Mouse (Mus musculus): Measurements from ENCODE around the gene Ccl9.

The Ccl9 gene

GRCm38 (mm10) chr11:83578186-83578760 lies at the start of gene Ccl9:
TSS of gene Ccl9 (minus strand) at chr11:83578636.
- DNase-seq: no peak

- DNase-seq: no peak
These were observed 45.1 kb upstream of the Ccl9 start for GRCm38 (mm10) chr11:83623586-83623985.

GRCm38 (mm10) chr11:83619037-83619436 lies 40.6 kb upstream of the Ccl9 start:
- DNase-seq: no peak

GRCm38 (mm10) chr11:83618238-83618637 lies 39.8 kb upstream of the Ccl9 start:
- no peak for DNase-seq

GRCm38 (mm10) chr11:83616586-83616985 lies 38.1 kb upstream of the Ccl9 start:
- no peak for DNase-seq

- no peak for DNase-seq
These were observed 32.5 kb upstream of the Ccl9 start for GRCm38 (mm10) chr11:83610900-83611299.

GRCm38 (mm10) chr11:83606396-83606795 lies 28.0 kb upstream of the Ccl9 start:
- no peak for DNase-seq

GRCm38 (mm10) chr11:83605535-83605934 lies 27.1 kb upstream of the Ccl9 start:
- DNase-seq: no peak

GRCm38 (mm10) chr11:83604698-83605097 lies 26.3 kb upstream of the Ccl9 start:
- DNase-seq: no peak

- DNase-seq: no peak
These were observed 25.0 kb upstream of the Ccl9 start for GRCm38 (mm10) chr11:83603399-83603798.

GRCm38 (mm10) chr11:83600576-83600975 lies 22.1 kb upstream of the Ccl9 start:
- DNase-seq: no peak

GRCm38 (mm10) chr11:83598991-83599390 lies 20.6 kb upstream of the Ccl9 start:
- no peak for DNase-seq

- DNase-seq: no peak
These were observed 19.9 kb upstream of the Ccl9 start for GRCm38 (mm10) chr11:83598207-83598837.

GRCm38 (mm10) chr11:83597796-83598195 lies 19.4 kb upstream of the Ccl9 start:
- no peak for DNase-seq

- DNase-seq: no peak
These were observed 17.4 kb upstream of the Ccl9 start for GRCm38 (mm10) chr11:83595669-83596455.

GRCm38 (mm10) chr11:83593453-83593852 lies 15.0 kb upstream of the Ccl9 start:
- DNase-seq: no peak

- no peak for DNase-seq
These were observed 14.4 kb upstream of the Ccl9 start, which contains the start of gene Ccl6 for GRCm38 (mm10) chr11:83592853-83593252. TSS of gene Ccl6 (minus strand) at chr11:83593087.

GRCm38 (mm10) chr11:83584232-83584631 lies 5.8 kb upstream of the Ccl9 start:
- no peak for DNase-seq

GRCm38 (mm10) chr11:83583450-83583754 lies 5.0 kb upstream of the Ccl9 start:
- DNase-seq: no peak

- no peak for DNase-seq
These were observed 4.4 kb upstream of the Ccl9 start for GRCm38 (mm10) chr11:83582626-83583449.

- DNase-seq: no peak
These were observed 3.5 kb upstream of the Ccl9 start for GRCm38 (mm10) chr11:83581626-83582610.

GRCm38 (mm10) chr11:83580699-83581232 lies 2.3 kb upstream of the Ccl9 start:
- DNase-seq: no peak

All from right cerebral cortex, adult 18-20 months (tissue).